Mouse (Mus musculus): ENCODE measurements around the gene Rhobtb1. TPM values are rescaled to one million over a fixed set of nuclear protein-coding genes. Genes with fewer than 3 reads are reported as not detected.

Gene Rhobtb1
- polyA plus RNA-seq, 1 experiment: 22.4 TPM

GRCm38 (mm10) chr10:69192266-69192665 lies 41.0 kb downstream of the Rhobtb1 start:
- no peak overlapping the region for H3K4me3 ChIP-seq (ENCODE audit: control insufficient read depth, low read depth, low read length)
- no peak for TF ChIP-seq POLR2A (IDR thresholded peaks at IDR 0.05; ENCODE audit: control insufficient read depth, low read depth, low read length)
- no peak for TF ChIP-seq CTCF (IDR thresholded peaks at IDR 0.05; ENCODE audit: control insufficient read depth, insufficient read depth, insufficient replicate concordance, low read depth, low read length)

GRCm38 (mm10) chr10:69193721-69194120 lies 42.5 kb downstream of the Rhobtb1 start:
- TF ChIP-seq CTCF (IDR thresholded peaks at IDR 0.05; ENCODE audit: control insufficient read depth, insufficient read depth, insufficient replicate concordance, low read depth, low read length) (no peak), POLR2A (IDR thresholded peaks at IDR 0.05; ENCODE audit: control insufficient read depth, low read depth, low read length) (no peak)
- Histone ChIP-seq H3K27ac (ENCODE audit: control insufficient read depth, insufficient read depth, low read depth, low read length) (no peak overlapping the region), H3K4me3 (ENCODE audit: control insufficient read depth, low read depth, low read length) (no peak overlapping the region), H3K4me1 (ENCODE audit: control insufficient read depth, insufficient read depth, low read length) (no peaks in the 10 kb centered on the region), H3K27me3 (ENCODE audit: control insufficient read depth, insufficient read depth, low read length) (no peaks in the 10 kb centered on the region), H3K36me3 (ENCODE audit: control insufficient read depth, insufficient read depth, low read length) (no peaks in the 10 kb centered on the region)

More at GRCm38 (mm10) chr10:69192266-69192665, 41.0 kb downstream of the Rhobtb1 start:
- Histone ChIP-seq H3K27ac (ENCODE audit: control insufficient read depth, insufficient read depth, low read depth, low read length) (no peak overlapping the region), H3K36me3 (ENCODE audit: control insufficient read depth, insufficient read depth, low read length) (no peaks in the 10 kb centered on the region), H3K4me1 (ENCODE audit: control insufficient read depth, insufficient read depth, low read length) (no peaks in the 10 kb centered on the region), H3K27me3 (ENCODE audit: control insufficient read depth, insufficient read depth, low read length) (no peaks in the 10 kb centered on the region)

DNA sequence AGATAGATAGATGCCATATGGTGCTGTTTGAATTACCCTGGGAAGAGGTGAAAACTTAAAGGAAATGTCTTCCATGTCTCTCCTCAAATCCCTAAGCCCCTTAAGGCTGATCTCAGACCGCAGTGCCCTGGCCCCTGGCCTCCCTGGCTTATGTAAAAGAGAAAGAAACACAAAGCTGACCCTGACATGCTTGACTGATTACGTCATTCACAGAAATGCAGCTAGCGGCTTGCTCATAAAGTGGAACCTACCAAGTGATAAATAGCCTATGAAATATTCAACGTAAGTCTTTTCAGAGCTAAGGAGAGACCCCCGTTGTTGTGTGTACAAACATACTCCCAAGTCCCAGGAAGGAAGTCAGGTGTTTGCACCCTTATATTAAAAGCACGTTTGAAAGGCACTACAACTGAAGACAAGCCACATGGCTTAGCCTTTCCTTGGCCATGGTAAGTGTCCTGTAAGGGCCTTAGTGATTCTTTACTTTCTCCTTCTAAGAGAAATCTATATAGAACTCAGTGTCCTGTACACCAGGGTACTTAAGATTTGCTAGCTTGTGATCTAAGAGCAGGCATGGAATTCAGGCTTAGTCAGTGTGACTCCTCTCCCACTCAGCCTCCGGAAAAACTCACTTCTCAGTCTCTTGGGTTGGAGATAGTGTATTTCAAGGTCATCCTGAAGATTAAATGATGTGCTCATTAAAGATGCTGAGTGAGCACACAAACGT lies 53.6 kb downstream of the Rhobtb1 start:
- H3K27me3 ChIP-seq (ENCODE audit: control insufficient read depth, insufficient read depth, low read length): no peaks in the 10 kb centered on the region
- no peak overlapping the region for H3K27ac ChIP-seq (ENCODE audit: control insufficient read depth, insufficient read depth, low read depth, low read length)
- peaks cover 7% of the 10 kb centered on the region for H3K4me1 ChIP-seq (ENCODE audit: control insufficient read depth, insufficient read depth, low read length)
- no peaks in the 10 kb centered on the region for H3K36me3 ChIP-seq (ENCODE audit: control insufficient read depth, insufficient read depth, low read length)
- H3K4me3 ChIP-seq (ENCODE audit: control insufficient read depth, low read depth, low read length): no peak overlapping the region
- TF ChIP-seq CTCF (IDR thresholded peaks at IDR 0.05; ENCODE audit: control insufficient read depth, insufficient read depth, insufficient replicate concordance, low read depth, low read length): no peak
- TF ChIP-seq POLR2A (IDR thresholded peaks at IDR 0.05; ENCODE audit: control insufficient read depth, low read depth, low read length): no peak

DNA sequence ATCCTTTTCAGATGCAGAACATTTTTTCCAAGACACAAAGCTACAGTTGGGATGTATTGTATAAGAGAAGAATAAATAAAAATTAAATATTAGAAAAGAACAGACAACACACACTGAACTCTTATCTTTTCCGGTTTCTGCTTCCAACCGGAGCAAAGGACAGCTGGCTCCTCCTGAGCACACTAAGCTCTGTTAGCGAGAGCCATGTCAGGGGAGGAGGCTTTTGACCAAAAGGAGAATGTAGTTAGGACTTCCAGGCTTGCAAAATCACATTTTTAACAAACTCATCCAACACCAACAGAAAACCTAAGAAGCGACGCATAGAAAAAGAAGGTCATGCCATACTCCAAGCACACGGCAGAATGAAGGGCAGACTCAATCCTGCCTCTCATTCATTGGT lies 54.8 kb downstream of the Rhobtb1 start:
- Histone ChIP-seq H3K27me3 (ENCODE audit: control insufficient read depth, insufficient read depth, low read length) (no peaks in the 10 kb centered on the region), H3K4me1 (ENCODE audit: control insufficient read depth, insufficient read depth, low read length) (peaks cover 14% of the 10 kb centered on the region), H3K4me3 (ENCODE audit: control insufficient read depth, low read depth, low read length) (no peak overlapping the region), H3K27ac (ENCODE audit: control insufficient read depth, insufficient read depth, low read depth, low read length) (no peak overlapping the region), H3K36me3 (ENCODE audit: control insufficient read depth, insufficient read depth, low read length) (no peaks in the 10 kb centered on the region)
- no peak for TF ChIP-seq CTCF (IDR thresholded peaks at IDR 0.05; ENCODE audit: control insufficient read depth, insufficient read depth, insufficient replicate concordance, low read depth, low read length)
- TF ChIP-seq POLR2A (IDR thresholded peaks at IDR 0.05; ENCODE audit: control insufficient read depth, low read depth, low read length): no peak

DNA sequence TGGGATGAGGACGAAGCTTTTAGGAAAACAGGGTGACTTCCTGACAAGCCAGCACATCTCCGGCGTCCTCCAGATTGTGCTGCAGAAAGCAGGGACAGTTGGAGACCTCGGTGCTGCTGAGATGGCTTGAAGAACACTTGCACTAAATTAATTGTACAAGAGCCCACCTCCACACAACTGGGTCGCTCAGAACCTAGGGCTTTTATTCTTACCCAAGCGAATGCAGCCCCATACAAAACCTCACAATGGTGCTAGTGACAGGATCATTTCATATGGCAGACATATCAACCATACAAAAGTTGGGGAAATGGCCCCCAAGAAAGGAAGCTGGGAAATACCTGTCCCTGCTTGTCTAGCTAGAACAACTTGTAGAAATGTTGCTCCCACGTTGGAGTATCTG lies 56.2 kb downstream of the Rhobtb1 start:
- Histone ChIP-seq H3K4me1 (ENCODE audit: control insufficient read depth, insufficient read depth, low read length) (peaks cover 18% of the 10 kb centered on the region), H3K27ac (ENCODE audit: control insufficient read depth, insufficient read depth, low read depth, low read length) (no peak overlapping the region), H3K36me3 (ENCODE audit: control insufficient read depth, insufficient read depth, low read length) (no peaks in the 10 kb centered on the region), H3K4me3 (ENCODE audit: control insufficient read depth, low read depth, low read length) (peak overlapping the region; percentile 78; the same call in 1 of the 2 replicates), H3K27me3 (ENCODE audit: control insufficient read depth, insufficient read depth, low read length) (no peaks in the 10 kb centered on the region)
- TF ChIP-seq POLR2A (IDR thresholded peaks at IDR 0.05; ENCODE audit: control insufficient read depth, low read depth, low read length) (no peak), CTCF (IDR thresholded peaks at IDR 0.05; ENCODE audit: control insufficient read depth, insufficient read depth, insufficient replicate concordance, low read depth, low read length) (no peak)

DNA sequence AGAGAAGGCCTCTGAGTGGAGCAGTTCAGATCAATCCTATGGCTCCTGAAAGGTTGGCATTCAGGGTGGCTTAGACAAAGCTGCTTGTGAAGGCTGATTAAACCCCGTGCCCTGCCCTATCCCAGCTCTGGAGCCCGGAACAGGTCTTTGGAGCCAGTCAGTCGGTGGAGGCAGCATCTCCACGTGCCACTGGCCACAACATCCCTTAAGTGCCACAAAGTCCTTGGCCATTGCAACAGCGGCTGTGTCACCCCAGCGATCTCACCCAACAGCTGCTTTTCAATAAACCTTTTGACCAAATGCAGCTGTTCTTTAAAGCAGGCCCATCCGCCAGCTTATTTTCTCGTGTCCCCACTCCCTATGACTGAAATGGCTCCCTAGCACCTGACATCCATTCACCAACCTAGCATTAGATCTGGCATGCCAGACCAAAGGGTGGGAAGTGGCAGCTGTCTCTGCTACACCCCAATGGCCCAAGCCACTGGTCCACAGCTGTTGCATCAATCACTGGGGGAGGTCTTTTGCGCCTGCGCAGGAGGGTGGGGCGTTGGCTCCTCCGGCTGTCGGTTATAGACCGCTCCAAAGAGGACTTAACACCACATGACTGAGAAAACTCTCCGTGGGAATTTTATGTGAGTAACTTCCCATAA lies 56.9 kb downstream of the Rhobtb1 start:
- Histone ChIP-seq H3K4me3 (ENCODE audit: control insufficient read depth, low read depth, low read length) (peak overlapping the region; percentile 78), H3K4me1 (ENCODE audit: control insufficient read depth, insufficient read depth, low read length) (peaks cover 23% of the 10 kb centered on the region), H3K36me3 (ENCODE audit: control insufficient read depth, insufficient read depth, low read length) (no peaks in the 10 kb centered on the region), H3K27ac (ENCODE audit: control insufficient read depth, insufficient read depth, low read depth, low read length) (no peak overlapping the region), H3K27me3 (ENCODE audit: control insufficient read depth, insufficient read depth, low read length) (no peaks in the 10 kb centered on the region)
- TF ChIP-seq CTCF (IDR thresholded peaks at IDR 0.05; ENCODE audit: control insufficient read depth, insufficient read depth, insufficient replicate concordance, low read depth, low read length) (no peak), POLR2A (IDR thresholded peaks at IDR 0.05; ENCODE audit: control insufficient read depth, low read depth, low read length) (peak; percentile 31; the same call in 1 of the 2 replicates)

- peak overlapping the region; percentile 78 for H3K4me3 ChIP-seq (ENCODE audit: control insufficient read depth, low read depth, low read length)
- H3K27me3 ChIP-seq (ENCODE audit: control insufficient read depth, insufficient read depth, low read length): no peaks in the 10 kb centered on the region
- no peaks in the 10 kb centered on the region for H3K36me3 ChIP-seq (ENCODE audit: control insufficient read depth, insufficient read depth, low read length)
- H3K4me1 ChIP-seq (ENCODE audit: control insufficient read depth, insufficient read depth, low read length): peaks cover 28% of the 10 kb centered on the region
- TF ChIP-seq POLR2A (IDR thresholded peaks at IDR 0.05; ENCODE audit: control insufficient read depth, low read depth, low read length) (no peak), CTCF (IDR thresholded peaks at IDR 0.05; ENCODE audit: control insufficient read depth, insufficient read depth, insufficient replicate concordance, low read depth, low read length) (peak; percentile 52; the same call in 1 of the 2 replicates)
- H3K27ac ChIP-seq (ENCODE audit: control insufficient read depth, insufficient read depth, low read depth, low read length): no peak overlapping the region
These were observed 57.5 kb downstream of the Rhobtb1 start for GRCm38 (mm10) chr10:69208705-69209104.

Data from testis, adult 2 months (tissue).